Mouse (Mus musculus) liver, postnatal 0 days (tissue): ENCODE measurements at regions not wholly inside any gene's neighbourhood (a gene's known extent, or its start where the extent isn't known, plus 50 kb on each side); places are given as distances from the start of the nearest gene placed in this dataset.

ENCODE experiments used
- CTCF ChIP-seq: sonication (generic); IDR thresholded peaks from 2 replicates; pipeline ENCODE4 v1.5.1; 2016; ENCODE audit warnings: antibody characterized with exemption, low read depth
- EP300 ChIP-seq: IDR thresholded peaks from 2 replicates; pipeline ENCODE4 v1.6.1; 2016; ENCODE audit warnings: antibody characterized with exemption, low read depth, mild to moderate bottlenecking

DNA sequence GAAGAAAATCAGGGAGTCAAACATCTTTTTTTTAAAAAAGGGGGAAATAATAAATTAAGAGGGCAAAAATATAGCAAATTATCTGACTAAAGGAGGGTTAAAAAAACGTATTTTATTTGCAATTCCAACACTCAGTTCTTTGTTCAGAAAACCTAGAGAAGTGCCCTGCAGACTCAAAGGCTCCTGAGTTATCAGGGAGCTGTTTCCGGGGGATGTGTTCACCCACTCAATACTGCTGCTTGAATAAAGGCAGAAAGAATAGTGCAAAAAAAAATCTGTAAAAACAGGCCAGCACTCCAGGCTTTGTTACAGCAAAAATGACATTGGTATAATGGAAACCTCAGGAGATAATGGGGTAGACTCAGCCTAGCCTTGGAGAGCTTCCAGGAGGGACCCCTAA, 270.6 kb downstream of the Inhba start:
- TF ChIP-seq EP300: no peak
- TF ChIP-seq CTCF: no peak
